Mouse (Mus musculus): ENCODE results near the gene Zfyve16.

GRCm38 (mm10) chr13:92540997-92541396 lies 10.3 kb upstream of the Zfyve16 start:
- TF ChIP-seq CTCF (IDR thresholded peaks at IDR 0.05; ENCODE audit: borderline replicate concordance, insufficient read depth, low read depth, low read length) (no peak), POLR2A (IDR thresholded peaks at IDR 0.05; ENCODE audit: borderline replicate concordance, insufficient read depth, low read length) (no peak)

Measured in cerebellum, adult 2 months (tissue).